Mouse (Mus musculus) CH12.LX (cell line): ENCODE results near the gene Nap1l4.

Experiments
- BHLHE40 ChIP-seq: IDR thresholded peaks from 2 replicates; pipeline ENCODE4 v1.6.1; 2011; ENCODE audit warnings: mild to moderate bottlenecking, low read depth, low read length, improper control_type of control experiment
- CTCF ChIP-seq, 2 experiments: IDR thresholded peaks in 1 of 2; conservative IDR thresholded peaks in 1 of 2; 2 replicates each; pipeline ENCODE4 v1.5.1; 2011 to 2012; ENCODE audit warnings: low read depth in 2 of 2, low read length in 2 of 2, improper control_type of control experiment in 1 of 2, inconsistent platforms in 1 of 2, mild to moderate bottlenecking in 1 of 2, moderate library complexity in 1 of 2
- ELF1 ChIP-seq: IDR thresholded peaks from 2 replicates; pipeline ENCODE4 v1.6.1; 2014; ENCODE audit warnings: low read depth, mild to moderate bottlenecking, inconsistent platforms, low read length, improper control_type of control experiment
- NELFE ChIP-seq: IDR thresholded peaks from 2 replicates; pipeline ENCODE4 v1.6.1; 2011; ENCODE audit warnings: low read depth, low read length, improper control_type of control experiment
- POLR2A ChIP-seq: IDR thresholded peaks from 2 replicates; pipeline ENCODE4 v1.6.1; 2011; ENCODE audit warnings: low read depth, mild to moderate bottlenecking, improper control_type of control experiment, low read length
- SMC3 ChIP-seq: IDR thresholded peaks from 2 replicates; pipeline ENCODE4 v1.6.1; 2011; ENCODE audit warnings: low read depth, low read length, improper control_type of control experiment
- ZNF384 ChIP-seq: IDR thresholded peaks from 2 replicates; pipeline ENCODE4 v1.6.1; 2012; ENCODE audit warnings: low read depth, low read length, improper control_type of control experiment, inconsistent platforms

DNA sequence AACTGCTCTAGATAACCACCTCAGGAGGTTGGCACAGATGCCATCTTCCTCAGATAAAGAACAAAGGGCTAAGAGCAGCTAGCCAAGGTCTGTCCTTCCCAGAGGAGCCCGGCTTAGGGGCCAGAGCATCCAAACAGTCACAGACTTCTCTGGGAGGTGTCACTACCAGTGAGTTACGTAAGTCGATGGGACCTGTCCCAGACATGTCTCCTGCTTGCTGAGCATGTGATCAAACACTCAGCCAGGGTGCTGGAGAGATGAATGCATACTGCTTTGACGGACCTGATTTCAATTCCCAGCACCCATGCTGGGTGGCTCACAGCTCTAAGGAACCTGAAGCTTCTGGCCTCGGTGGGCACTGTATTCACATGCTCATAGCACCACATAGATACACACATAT lies 38.7 kb upstream of the Nap1l4 start:
- TF ChIP-seq NELFE (no peak), SMC3 (no peak), POLR2A (no peak), BHLHE40 (no peak), ZNF384 (no peak), ELF1 (no peak), CTCF (conservative IDR thresholded peaks at IDR 0.05 in 1 of 2, IDR thresholded peaks at IDR 0.05 in 1 of 2; ENCODE audit: low read depth in 2 of 2, low read length in 2 of 2) (no peak)
